Mouse (Mus musculus) embryonic facial prominence, embryonic 12.5 days (tissue): ENCODE data around the gene Igf2bp3. TPM values are rescaled to one million over a fixed set of nuclear protein-coding genes. Genes with fewer than 3 reads are reported as not detected.

Experiments used
- ATAC-seq: fragments of 200-750 bp; cut with Nextera tagmentation; 2 replicates; pipeline ENCODE4 v1.8.0; 2017; ENCODE audit not compliant: insufficient number of reproducible peaks, insufficient read depth, low FRiP score, low TSS enrichment
- H3K27ac ChIP-seq: fragments of 300-500 bp; sonication (generic); 2 replicates; pipeline ENCODE4 v1.5.1; 2016; ENCODE audit warnings: mild to moderate bottlenecking
- H3K27me3 ChIP-seq: fragments of 300-500 bp; sonication (generic); 2 replicates; pipeline ENCODE4 v1.6.1; 2016; ENCODE audit warnings: mild to moderate bottlenecking, moderate library complexity
- H3K36me3 ChIP-seq: fragments of 300-500 bp; sonication (generic); 2 replicates; pipeline ENCODE4 v1.6.1; 2016; ENCODE audit warnings: mild to moderate bottlenecking
- H3K4me1 ChIP-seq: fragments of 300-500 bp; sonication (generic); 2 replicates; pipeline ENCODE4 v1.6.1; 2016
- H3K4me2 ChIP-seq: fragments of 300-500 bp; sonication (generic); replicated peaks from 2 replicates; pipeline ENCODE4 v1.6.1; 2016; ENCODE audit warnings: mild to moderate bottlenecking, moderate library complexity
- H3K4me3 ChIP-seq: fragments of 300-500 bp; sonication (generic); 2 replicates; pipeline ENCODE4 v1.5.1; 2016; ENCODE audit warnings: mild to moderate bottlenecking
- H3K9ac ChIP-seq: fragments of 300-500 bp; sonication (generic); 2 replicates; pipeline ENCODE4 v1.6.1; 2016; ENCODE audit warnings: mild to moderate bottlenecking, moderate library complexity
- H3K9me3 ChIP-seq: fragments of 300-500 bp; sonication (generic); 2 replicates; pipeline ENCODE4 v1.6.1; 2016; ENCODE audit warnings: mild to moderate bottlenecking, moderate library complexity
- WGBS: fragments of 180-500 bp; shearing (Covaris S2); methylation state at CpG from one replicate; pipeline ENCODE4 v1.1.7; 2016; 5-methylcytosine and 5-hydroxymethylcytosine counted together
- polyA plus RNA-seq: library from polyadenylated mRNA; unstranded; fragments of >200 nt; fragmentation: Nextera tagmentation; extraction: Ambion mirVana; gene quantifications from 2 replicates; pipeline ENCODE4 v1.2.1, GENCODE M21; 2016

The Igf2bp3 gene
- polyA plus RNA-seq, 1 experiment from 2014 or later, result 109 TPM

DNA sequence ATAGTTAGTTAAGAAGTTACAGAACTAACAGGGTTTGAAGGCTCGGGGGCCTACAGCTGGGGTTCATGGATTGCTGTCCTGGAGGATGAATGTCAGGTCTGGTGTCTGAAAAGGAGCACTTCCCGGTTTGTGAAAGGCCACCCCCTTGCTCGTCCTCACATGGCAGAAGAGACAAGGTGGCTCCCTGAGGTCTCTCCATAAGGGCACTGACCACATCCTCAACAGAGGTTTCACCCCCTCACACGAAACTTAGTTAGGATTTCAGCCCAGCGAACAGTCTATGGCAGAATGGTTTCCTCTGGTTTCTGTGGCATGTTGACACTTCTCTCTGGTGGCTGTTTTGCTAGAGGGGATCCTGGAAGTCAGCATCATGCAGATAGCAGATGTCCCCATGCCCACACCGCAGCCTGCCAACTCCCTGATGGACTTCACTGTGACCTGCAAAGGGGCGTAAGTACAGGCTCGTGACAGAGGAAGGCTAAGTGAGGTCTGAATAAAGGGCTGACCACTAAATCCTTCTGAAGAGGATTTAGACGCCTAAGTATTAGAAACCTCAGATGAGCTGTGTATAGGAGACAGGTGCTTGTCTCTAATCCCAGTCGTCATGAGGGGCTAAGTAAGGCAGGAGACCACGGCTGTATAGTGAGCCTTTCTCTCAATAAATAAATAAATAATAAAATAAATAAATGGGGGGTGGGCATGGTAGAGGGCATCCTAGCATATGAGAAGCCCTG is 163.9 kb downstream of the Igf2bp3 start:
- Histone ChIP-seq H3K9ac (no peak overlapping the region), H3K27ac (no peak overlapping the region), H3K4me1 (peaks cover 8% of the 10 kb centered on the region), H3K4me2 (no peak overlapping the region), H3K36me3 (no peaks in the 10 kb centered on the region), H3K9me3 (no peaks in the 10 kb centered on the region), H3K4me3 (no peak overlapping the region), H3K27me3 (no peaks in the 10 kb centered on the region)
- no peak for ATAC-seq
- WGBS, result 65% methylated on average over 11 of the region's 11 CpGs

GRCm38 (mm10) chr6:49048395-49048794 is 166.4 kb downstream of the Igf2bp3 start:
- H3K9me3 ChIP-seq, result no peaks in the 10 kb centered on the region
- H3K4me2 ChIP-seq, result no peak overlapping the region
- no peaks in the 10 kb centered on the region for H3K4me1 ChIP-seq
- no peak overlapping the region for H3K27ac ChIP-seq
- ATAC-seq, result no peak
- H3K36me3 ChIP-seq, result no peaks in the 10 kb centered on the region
- WGBS, result 88% methylated on average over 10 of the region's 10 CpGs
- H3K9ac ChIP-seq, result no peak overlapping the region
- no peak overlapping the region for H3K4me3 ChIP-seq
- no peaks in the 10 kb centered on the region for H3K27me3 ChIP-seq

DNA sequence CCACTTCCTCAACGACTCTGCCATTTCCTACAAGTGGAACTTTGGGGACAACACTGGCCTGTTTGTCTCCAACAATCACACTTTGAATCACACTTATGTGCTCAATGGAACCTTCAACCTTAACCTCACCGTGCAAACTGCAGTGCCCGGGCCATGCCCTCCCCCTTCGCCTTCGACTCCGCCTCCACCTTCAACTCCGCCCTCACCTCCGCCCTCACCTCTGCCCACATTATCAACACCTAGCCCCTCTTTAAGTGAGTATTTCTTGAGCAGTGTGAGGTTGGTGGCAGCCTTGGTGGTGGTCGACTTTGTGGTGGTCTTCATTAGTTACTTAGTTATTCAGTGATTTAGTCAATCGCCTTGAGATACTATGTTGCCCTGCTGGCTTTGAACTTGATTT is 166.9 kb downstream of the Igf2bp3 start:
- Histone ChIP-seq H3K9me3 (no peaks in the 10 kb centered on the region), H3K4me1 (no peaks in the 10 kb centered on the region), H3K4me3 (no peak overlapping the region), H3K9ac (no peak overlapping the region), H3K36me3 (no peaks in the 10 kb centered on the region), H3K4me2 (no peak overlapping the region), H3K27me3 (0 out of 2 replicates have a peak, but pooled peaks cover under 1% of the 10 kb centered on the region), H3K27ac (no peak overlapping the region)
- WGBS, result 72% methylated on average over 10 of the region's 10 CpGs
- ATAC-seq, result no peak

DNA sequence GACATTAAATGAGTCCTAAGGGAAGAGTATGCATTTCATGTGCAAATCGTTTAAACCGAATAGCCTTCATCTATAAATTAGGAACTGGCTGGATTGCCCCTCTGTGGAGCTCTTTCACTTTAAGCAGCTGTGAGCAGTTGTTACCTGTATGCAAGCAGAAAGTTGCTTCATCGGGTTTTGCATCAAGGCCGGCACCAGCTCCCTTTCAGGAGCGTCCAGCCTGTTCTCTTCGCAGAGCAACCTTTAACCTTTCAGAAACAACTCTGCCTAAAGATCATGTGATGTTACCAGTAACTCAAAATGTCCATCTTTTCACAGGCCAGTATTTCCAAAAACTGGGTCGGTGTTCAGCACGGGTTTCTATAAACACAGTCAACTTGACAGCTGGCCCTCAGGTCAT is 167.8 kb downstream of the Igf2bp3 start:
- Histone ChIP-seq H3K4me2 (no peak overlapping the region), H3K4me1 (no peaks in the 10 kb centered on the region), H3K36me3 (no peaks in the 10 kb centered on the region), H3K4me3 (no peak overlapping the region), H3K27me3 (0 out of 2 replicates have a peak, but pooled peaks cover 2% of the 10 kb centered on the region), H3K27ac (no peak overlapping the region), H3K9me3 (no peaks in the 10 kb centered on the region), H3K9ac (no peak overlapping the region)
- ATAC-seq, result no peak
- WGBS, result 76% methylated on average over 8 of the region's 8 CpGs

DNA sequence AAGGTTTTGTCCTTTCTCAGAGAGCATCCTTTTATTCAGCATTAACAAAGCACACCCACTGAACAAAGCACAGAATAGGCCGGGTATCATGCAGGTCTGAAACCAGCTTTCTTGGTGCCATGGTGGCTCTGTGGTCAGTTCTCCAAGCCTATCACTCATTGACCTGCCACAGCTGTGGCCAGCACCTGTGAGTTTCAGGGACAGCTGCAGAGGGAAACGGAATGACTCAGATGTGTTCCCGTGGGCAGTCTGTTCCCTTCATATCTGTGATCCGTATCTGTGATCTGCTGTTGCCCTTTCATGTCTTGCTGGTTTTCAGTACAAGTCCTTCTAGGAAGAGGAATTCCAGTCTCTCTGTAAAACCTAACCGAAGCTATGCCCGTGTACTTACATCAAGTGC is 168.3 kb downstream of the Igf2bp3 start:
- H3K27ac ChIP-seq, result no peak overlapping the region
- H3K9me3 ChIP-seq, result no peaks in the 10 kb centered on the region
- 76% methylated on average over 6 of the region's 6 CpGs for WGBS
- H3K36me3 ChIP-seq, result no peaks in the 10 kb centered on the region
- 0 out of 2 replicates have a peak, but pooled peaks cover 2% of the 10 kb centered on the region for H3K27me3 ChIP-seq
- H3K4me2 ChIP-seq, result no peak overlapping the region
- H3K9ac ChIP-seq, result no peak overlapping the region
- H3K4me1 ChIP-seq, result no peaks in the 10 kb centered on the region
- no peak for ATAC-seq
- H3K4me3 ChIP-seq, result no peak overlapping the region

GRCm38 (mm10) chr6:49039470-49040180 is 175.1 kb downstream of the Igf2bp3 start:
- H3K4me2 ChIP-seq, result peak overlapping the region; percentile 48
- H3K36me3 ChIP-seq, result no peaks in the 10 kb centered on the region
- peak overlapping the region; percentile 52; the same call in 1 of the 2 replicates for H3K9ac ChIP-seq
- H3K27me3 ChIP-seq, result peaks cover 17% of the 10 kb centered on the region; the same call in 1 of the 2 replicates
- ATAC-seq, result no peak
- H3K27ac ChIP-seq, result no peak overlapping the region
- H3K9me3 ChIP-seq, result no peaks in the 10 kb centered on the region
- H3K4me3 ChIP-seq, result peak overlapping the region; percentile 33
- no peaks in the 10 kb centered on the region; the same call in 1 of the 2 replicates for H3K4me1 ChIP-seq
- 13% methylated on average over 18 of the region's 18 CpGs for WGBS

DNA sequence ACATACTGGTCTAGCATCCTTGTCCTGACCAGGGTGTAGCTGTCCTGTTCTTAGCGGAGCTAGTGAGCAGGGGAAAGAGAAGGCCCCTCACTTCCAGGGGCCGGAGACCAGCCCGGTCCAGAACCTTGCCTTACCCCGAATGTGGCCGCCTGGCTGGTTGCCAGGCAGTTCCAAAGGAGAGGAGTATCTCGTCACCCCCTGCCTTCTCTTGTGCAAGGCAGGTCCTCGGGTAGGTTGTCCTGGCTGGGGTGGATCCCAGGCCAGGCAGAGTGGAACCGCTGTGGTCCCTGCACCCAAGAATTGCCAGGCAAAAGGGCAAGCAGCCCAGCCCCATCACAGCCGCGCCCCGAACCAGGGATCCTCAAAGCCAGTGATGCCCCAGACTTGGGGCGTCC is 177.5 kb downstream of the Igf2bp3 start:
- 69% methylated on average over 12 of the region's 12 CpGs for WGBS
- no peak overlapping the region for H3K4me3 ChIP-seq
- H3K27ac ChIP-seq, result no peak overlapping the region
- no peak for ATAC-seq
- H3K4me1 ChIP-seq, result no peaks in the 10 kb centered on the region; the same call in 1 of the 2 replicates
- peak overlapping the region; percentile 36 for H3K4me2 ChIP-seq
- no peaks in the 10 kb centered on the region for H3K9me3 ChIP-seq
- no peaks in the 10 kb centered on the region for H3K36me3 ChIP-seq
- no peak overlapping the region for H3K9ac ChIP-seq
- peaks cover 15% of the 10 kb centered on the region; the same call in 1 of the 2 replicates for H3K27me3 ChIP-seq

DNA sequence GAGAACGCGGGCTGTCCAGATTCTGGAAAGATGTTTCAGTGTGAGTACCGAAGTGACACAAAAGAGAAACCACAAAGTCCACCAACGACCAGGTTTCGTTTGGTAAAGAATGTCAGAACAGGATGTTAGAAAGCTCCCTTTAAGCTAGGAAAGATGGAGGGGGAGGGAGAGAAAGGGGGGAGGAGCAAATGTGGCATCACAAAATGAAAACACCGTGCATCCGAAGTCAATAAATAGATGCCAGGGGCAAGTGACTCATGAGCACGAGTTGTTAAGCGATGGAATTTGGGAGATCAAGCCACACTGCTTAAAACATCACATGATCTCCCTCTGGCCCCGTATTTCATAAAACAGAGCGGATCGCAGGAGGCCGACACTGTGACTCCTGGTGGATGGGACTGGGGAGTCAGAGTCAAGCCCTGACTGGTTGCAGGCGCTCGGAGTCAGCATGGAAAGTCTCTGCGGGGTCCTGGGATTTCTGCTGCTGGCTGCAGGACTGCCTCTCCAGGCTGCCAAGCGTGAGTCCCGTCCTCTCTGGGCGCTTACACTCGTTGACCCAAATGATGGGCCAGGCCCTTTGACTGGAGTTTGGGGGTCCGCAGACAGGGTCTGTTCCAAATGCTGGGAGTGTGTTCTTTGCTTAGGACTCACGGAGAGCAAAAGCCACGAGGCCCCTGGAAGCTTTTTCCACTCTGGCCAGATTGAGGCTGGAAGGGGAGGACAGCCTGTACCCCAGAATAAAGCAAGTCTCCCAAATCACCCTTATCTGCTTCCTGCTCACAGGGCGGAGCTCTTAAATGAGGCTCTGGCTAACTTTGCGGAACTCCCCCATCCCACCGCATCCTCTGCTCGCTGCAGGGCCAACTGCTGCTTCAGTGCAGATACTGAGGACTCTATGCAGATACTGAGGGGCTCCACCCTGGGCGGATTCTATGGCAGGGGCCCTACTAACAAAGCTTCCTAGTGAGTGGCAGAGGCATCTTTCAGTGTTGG is 178.2 kb downstream of the Igf2bp3 start, which contains the start of gene Gpnmb:
Gene Gpnmb (plus strand): TSS at position 272 of the 993 bp plus-strand sequence.
- Histone ChIP-seq H3K4me1 (no peaks in the 10 kb centered on the region; the same call in 1 of the 2 replicates), H3K27ac (no peak within 1 kb of the TSS), H3K36me3 (no peaks in the 10 kb centered on the region), H3K9ac (no peak within 1 kb of the TSS), H3K27me3 (peaks cover 15% of the 10 kb centered on the region; the same call in 1 of the 2 replicates), H3K9me3 (no peaks in the 10 kb centered on the region), H3K4me2 (peak within 1 kb of the TSS; percentile 36), H3K4me3 (peak within 1 kb of the TSS; percentile 7)
- 39% methylated on average over 28 of the region's 28 CpGs for WGBS
- no peak for ATAC-seq

Other genes with a start within 250 kb of the Igf2bp3 start
- not detected in 2 replicates for gene Doxl2, start 240.0 kb downstream of the Igf2bp3 start, polyA plus RNA-seq
- not detected in 2 replicates for gene Svs1, start 228.1 kb downstream of the Igf2bp3 start, polyA plus RNA-seq
- 3.2 and 5.2 TPM in 2 replicates for gene Gpnmb, start 178.4 kb downstream of the Igf2bp3 start, polyA plus RNA-seq
- 72.8 and 76.9 TPM in 2 replicates for gene Malsu1, start 141.2 kb downstream of the Igf2bp3 start, polyA plus RNA-seq
- gene Tra2a, start 49.1 kb upstream of the Igf2bp3 start, polyA plus RNA-seq, result 138 and 147 TPM in 2 replicates
- gene Ccdc126, start 104.3 kb upstream of the Igf2bp3 start, polyA plus RNA-seq, result 7.8 and 8.3 TPM in 2 replicates
- 6.6 and 10.6 TPM in 2 replicates for gene Fam221a, start 152.8 kb upstream of the Igf2bp3 start, polyA plus RNA-seq
- gene Stk31, start 180.6 kb upstream of the Igf2bp3 start, polyA plus RNA-seq, result 0.15 and 0.38 TPM in 2 replicates